Mouse (Mus musculus): ENCODE measurements at regions not wholly inside any gene's neighbourhood (a gene's known extent, or its start where the extent isn't known, plus 50 kb on each side); places are given as distances from the start of the nearest gene placed in this dataset.

GRCm38 (mm10) chr6:101048836-101049361 lies 215.5 kb downstream of the Ppp4r2 start:
- no peak overlapping the region for H3K27ac ChIP-seq (ENCODE audit: low read depth, low read length)

GRCm38 (mm10) chr6:101054880-101055279 lies 221.5 kb downstream of the Ppp4r2 start:
- Histone ChIP-seq H3K4me2 (replicated peaks; ENCODE audit: low read depth, low read length) (no peak overlapping the region), H3K27ac (ENCODE audit: low read depth, low read length) (no peak overlapping the region; the same call in 1 of the 2 replicates), H3K9me3 (ENCODE audit: control insufficient read depth, low read length) (no peaks in the 10 kb centered on the region), H3K4me3 (ENCODE audit: low read length) (no peak overlapping the region), H3K27me3 (ENCODE audit: control insufficient read depth, insufficient read depth, low read length) (no peaks in the 10 kb centered on the region), H3K4me1 (ENCODE audit: control insufficient read depth, insufficient read depth, low read length) (0 out of 2 replicates have a peak, but pooled peaks cover 4% of the 10 kb centered on the region), H3K36me3 (ENCODE audit: control insufficient read depth, insufficient read depth, low read length) (no peaks in the 10 kb centered on the region), H3K9ac (ENCODE audit: low read depth, low read length) (no peak overlapping the region)
- 12% methylated on average over 7 of the region's 7 CpGs for WGBS
- no peak for ATAC-seq (ENCODE audit: low FRiP score, low TSS enrichment)

More at GRCm38 (mm10) chr6:101048836-101049361, 215.5 kb downstream of the Ppp4r2 start:
- Histone ChIP-seq H3K27me3 (ENCODE audit: control insufficient read depth, insufficient read depth, low read length) (no peaks in the 10 kb centered on the region), H3K9ac (ENCODE audit: low read depth, low read length) (no peak overlapping the region), H3K9me3 (ENCODE audit: control insufficient read depth, low read length) (no peaks in the 10 kb centered on the region), H3K4me2 (replicated peaks; ENCODE audit: low read depth, low read length) (no peak overlapping the region; the same call in 1 of the 2 replicates), H3K4me3 (ENCODE audit: low read length) (no peak overlapping the region), H3K4me1 (ENCODE audit: control insufficient read depth, insufficient read depth, low read length) (peaks cover 10% of the 10 kb centered on the region), H3K36me3 (ENCODE audit: control insufficient read depth, insufficient read depth, low read length) (no peaks in the 10 kb centered on the region)
- WGBS: 25% methylated on average over 15 of the region's 15 CpGs
- ATAC-seq (ENCODE audit: low FRiP score, low TSS enrichment): peak; percentile 52; the same call in 1 of the 2 replicates

- Histone ChIP-seq H3K36me3 (ENCODE audit: control insufficient read depth, insufficient read depth, low read length) (no peaks in the 10 kb centered on the region), H3K4me1 (ENCODE audit: control insufficient read depth, insufficient read depth, low read length) (0 out of 2 replicates have a peak, but pooled peaks cover 4% of the 10 kb centered on the region), H3K27me3 (ENCODE audit: control insufficient read depth, insufficient read depth, low read length) (no peaks in the 10 kb centered on the region), H3K9ac (ENCODE audit: low read depth, low read length) (no peak overlapping the region), H3K4me3 (ENCODE audit: low read length) (no peak overlapping the region), H3K4me2 (replicated peaks; ENCODE audit: low read depth, low read length) (no peak overlapping the region), H3K27ac (ENCODE audit: low read depth, low read length) (no peak overlapping the region), H3K9me3 (ENCODE audit: control insufficient read depth, low read length) (no peaks in the 10 kb centered on the region)
- no peak for ATAC-seq (ENCODE audit: low FRiP score, low TSS enrichment)
- 91% methylated on average over 13 of the region's 13 CpGs for WGBS
These were observed 222.9 kb downstream of the Ppp4r2 start for GRCm38 (mm10) chr6:101056318-101056717.

- Histone ChIP-seq H3K36me3 (ENCODE audit: control insufficient read depth, insufficient read depth, low read length) (no peaks in the 10 kb centered on the region), H3K4me1 (ENCODE audit: control insufficient read depth, insufficient read depth, low read length) (0 out of 2 replicates have a peak, but pooled peaks cover 4% of the 10 kb centered on the region), H3K4me2 (replicated peaks; ENCODE audit: low read depth, low read length) (no peak overlapping the region), H3K27me3 (ENCODE audit: control insufficient read depth, insufficient read depth, low read length) (no peaks in the 10 kb centered on the region), H3K27ac (ENCODE audit: low read depth, low read length) (no peak overlapping the region), H3K4me3 (ENCODE audit: low read length) (no peak overlapping the region), H3K9ac (ENCODE audit: low read depth, low read length) (no peak overlapping the region), H3K9me3 (ENCODE audit: control insufficient read depth, low read length) (no peaks in the 10 kb centered on the region)
- no peak for ATAC-seq (ENCODE audit: low FRiP score, low TSS enrichment)
- WGBS: 23% methylated on average over 8 of the region's 8 CpGs
These were observed 225.6 kb downstream of the Ppp4r2 start for GRCm38 (mm10) chr6:101059058-101059457.

GRCm38 (mm10) chr6:101062186-101062585 lies 228.8 kb downstream of the Ppp4r2 start:
- ATAC-seq (ENCODE audit: low FRiP score, low TSS enrichment): no peak
- Histone ChIP-seq H3K36me3 (ENCODE audit: control insufficient read depth, insufficient read depth, low read length) (no peaks in the 10 kb centered on the region), H3K4me2 (replicated peaks; ENCODE audit: low read depth, low read length) (no peak overlapping the region), H3K4me3 (ENCODE audit: low read length) (no peak overlapping the region), H3K9me3 (ENCODE audit: control insufficient read depth, low read length) (no peaks in the 10 kb centered on the region), H3K27ac (ENCODE audit: low read depth, low read length) (no peak overlapping the region), H3K27me3 (ENCODE audit: control insufficient read depth, insufficient read depth, low read length) (no peaks in the 10 kb centered on the region), H3K9ac (ENCODE audit: low read depth, low read length) (no peak overlapping the region), H3K4me1 (ENCODE audit: control insufficient read depth, insufficient read depth, low read length) (no peaks in the 10 kb centered on the region)
- WGBS: 91% methylated on average over 14 of the region's 14 CpGs

GRCm38 (mm10) chr6:101075753-101076516 lies 242.5 kb downstream of the Ppp4r2 start:
- no peak for ATAC-seq (ENCODE audit: low FRiP score, low TSS enrichment)
- H3K4me3 ChIP-seq (ENCODE audit: low read length): no peak overlapping the region
- H3K4me2 ChIP-seq (replicated peaks; ENCODE audit: low read depth, low read length): no peak overlapping the region
- no peak overlapping the region for H3K27ac ChIP-seq (ENCODE audit: low read depth, low read length)
- H3K9me3 ChIP-seq (ENCODE audit: control insufficient read depth, low read length): no peaks in the 10 kb centered on the region
- 68% methylated on average over 8 of the region's 8 CpGs for WGBS
- no peaks in the 10 kb centered on the region for H3K27me3 ChIP-seq (ENCODE audit: control insufficient read depth, insufficient read depth, low read length)
- no peak overlapping the region for H3K9ac ChIP-seq (ENCODE audit: low read depth, low read length)
- H3K36me3 ChIP-seq (ENCODE audit: control insufficient read depth, insufficient read depth, low read length): no peaks in the 10 kb centered on the region
- no peaks in the 10 kb centered on the region for H3K4me1 ChIP-seq (ENCODE audit: control insufficient read depth, insufficient read depth, low read length)

- WGBS: 41% methylated on average over 5 of the region's 5 CpGs
- Histone ChIP-seq H3K4me2 (replicated peaks; ENCODE audit: low read depth, low read length) (no peak overlapping the region), H3K27ac (ENCODE audit: low read depth, low read length) (no peak overlapping the region), H3K9me3 (ENCODE audit: control insufficient read depth, low read length) (no peaks in the 10 kb centered on the region), H3K4me1 (ENCODE audit: control insufficient read depth, insufficient read depth, low read length) (0 out of 2 replicates have a peak, but pooled peaks cover 2% of the 10 kb centered on the region), H3K36me3 (ENCODE audit: control insufficient read depth, insufficient read depth, low read length) (no peaks in the 10 kb centered on the region), H3K9ac (ENCODE audit: low read depth, low read length) (no peak overlapping the region), H3K27me3 (ENCODE audit: control insufficient read depth, insufficient read depth, low read length) (no peaks in the 10 kb centered on the region), H3K4me3 (ENCODE audit: low read length) (no peak overlapping the region)
- ATAC-seq (ENCODE audit: low FRiP score, low TSS enrichment): no peak
These were observed 244.9 kb downstream of the Ppp4r2 start for GRCm38 (mm10) chr6:101078294-101078693.

GRCm38 (mm10) chr6:101083676-101084075 lies 250.3 kb downstream of the Ppp4r2 start:
- H3K9me3 ChIP-seq (ENCODE audit: control insufficient read depth, low read length): no peaks in the 10 kb centered on the region
- H3K27me3 ChIP-seq (ENCODE audit: control insufficient read depth, insufficient read depth, low read length): no peaks in the 10 kb centered on the region
- ATAC-seq (ENCODE audit: low FRiP score, low TSS enrichment): peak; percentile 86; the same call in 1 of the 2 replicates
- WGBS: 46% methylated on average over 7 of the region's 7 CpGs
- no peaks in the 10 kb centered on the region for H3K36me3 ChIP-seq (ENCODE audit: control insufficient read depth, insufficient read depth, low read length)
- 0 out of 2 replicates have a peak, but pooled peaks cover 2% of the 10 kb centered on the region for H3K4me1 ChIP-seq (ENCODE audit: control insufficient read depth, insufficient read depth, low read length)
- H3K4me3 ChIP-seq (ENCODE audit: low read length): no peak overlapping the region
- no peak overlapping the region for H3K4me2 ChIP-seq (replicated peaks; ENCODE audit: low read depth, low read length)
- no peak overlapping the region for H3K27ac ChIP-seq (ENCODE audit: low read depth, low read length)
- H3K9ac ChIP-seq (ENCODE audit: low read depth, low read length): no peak overlapping the region

GRCm38 (mm10) chr6:101092179-101092578 lies 258.8 kb downstream of the Ppp4r2 start:
- Histone ChIP-seq H3K27ac (ENCODE audit: low read depth, low read length) (0 out of 2 replicates have a peak overlapping the region, but pooled peaks have one; percentile 11), H3K36me3 (ENCODE audit: control insufficient read depth, insufficient read depth, low read length) (no peaks in the 10 kb centered on the region), H3K9ac (ENCODE audit: low read depth, low read length) (peak overlapping the region; percentile 12; the same call in 1 of the 2 replicates), H3K4me2 (replicated peaks; ENCODE audit: low read depth, low read length) (no peak overlapping the region), H3K9me3 (ENCODE audit: control insufficient read depth, low read length) (no peaks in the 10 kb centered on the region), H3K27me3 (ENCODE audit: control insufficient read depth, insufficient read depth, low read length) (no peaks in the 10 kb centered on the region), H3K4me3 (ENCODE audit: low read length) (no peak overlapping the region), H3K4me1 (ENCODE audit: control insufficient read depth, insufficient read depth, low read length) (peaks cover 3% of the 10 kb centered on the region; the same call in 1 of the 2 replicates)
- ATAC-seq (ENCODE audit: low FRiP score, low TSS enrichment): peak; percentile 82
- 11% methylated on average over 10 of the region's 10 CpGs for WGBS

All from kidney, embryonic 14.5 days (tissue).